Mouse (Mus musculus) heart, postnatal 0 days (tissue): ENCODE measurements at regions not wholly inside any gene's neighbourhood (a gene's known extent, or its start where the extent isn't known, plus 50 kb on each side); places are given as distances from the start of the nearest gene placed in this dataset.

Experiments
- CTCF ChIP-seq: IDR thresholded peaks from 2 replicates; pipeline ENCODE4 v1.5.1; 2016; ENCODE audit warnings: antibody characterized with exemption, control low read depth, low read depth
- EP300 ChIP-seq: IDR thresholded peaks from 2 replicates; pipeline ENCODE4 v1.6.1; 2016; ENCODE audit warnings: antibody characterized with exemption, low read depth

GRCm38 (mm10) chr15:8865089-8865933 lies 102.4 kb upstream of the Ranbp3l start:
- no peak for TF ChIP-seq CTCF
- TF ChIP-seq EP300 = no peak
